Mouse (Mus musculus) gonadal fat pad, adult 2 months (tissue): ENCODE results near the gene Mterf1a. TPM values are rescaled to one million over a fixed set of nuclear protein-coding genes. Genes with fewer than 3 reads are reported as not detected.

Experiments
- polyA plus RNA-seq: library from polyadenylated mRNA; depleted of rRNA; stranded (reverse); fragments of >200 nt; gene quantifications from 2 replicates; pipeline ENCODE4 v1.2.3, GENCODE M21; 2012; rRNA removed

The Mterf1a gene
- polyA plus RNA-seq, 1 experiment = 1.5 TPM

Other genes with a start within 250 kb of the Mterf1a start
- gene Tmbim7, start 242.8 kb downstream of the Mterf1a start, polyA plus RNA-seq = 0.24 and 0.67 TPM in 2 replicates
- 55.0 and 56.2 TPM in 2 replicates for gene Gatad1, start 236.7 kb downstream of the Mterf1a start, polyA plus RNA-seq
- 9.5 and 9.6 TPM in 2 replicates for gene Ankib1, start 91.0 kb downstream of the Mterf1a start, polyA plus RNA-seq
- gene Krit1, start 90.7 kb downstream of the Mterf1a start, polyA plus RNA-seq = 9.7 and 9.9 TPM in 2 replicates
- not detected in 2 replicates for gene Lrrd1, start 48.8 kb downstream of the Mterf1a start, polyA plus RNA-seq
- 6.8 and 8.7 TPM in 2 replicates for gene Akap9, start 34.1 kb upstream of the Mterf1a start, polyA plus RNA-seq
- 76.9 and 88.3 TPM in 2 replicates for gene Cyp51, start 210.8 kb upstream of the Mterf1a start, polyA plus RNA-seq